Mouse (Mus musculus): ENCODE results near the gene Cyp2d9. TPM values are rescaled to one million over a fixed set of nuclear protein-coding genes. Genes with fewer than 3 reads are reported as not detected.

Cyp2d9 gene
- not detected for polyA plus RNA-seq (2015; fragmentation: Illumina TruSeq; extraction: RNeasy Lipid Tissue Mini Kit (QIAGEN cat#74804); ENCODE audit: insufficient read depth, low replicate concordance)

DNA sequence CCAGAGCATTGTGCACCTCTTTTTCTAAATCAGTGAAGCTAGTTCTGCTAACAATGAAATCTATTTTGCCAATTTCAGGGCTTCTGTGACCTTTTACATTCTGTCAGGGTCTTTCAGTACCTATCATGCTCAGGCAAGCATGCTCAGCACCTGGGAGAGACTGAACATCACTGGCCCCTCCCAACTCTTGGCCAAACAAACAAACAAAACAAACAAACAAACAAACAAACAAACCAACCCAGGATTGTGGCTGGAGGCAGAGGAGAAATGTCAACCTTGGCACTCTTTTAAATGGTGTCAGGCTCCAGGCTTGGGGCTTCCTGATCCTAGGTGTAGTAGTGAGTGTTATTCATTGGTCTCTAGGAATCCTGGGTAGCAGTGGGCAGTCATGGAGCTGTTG lies at the start of gene Cyp2d9:
TSS of gene Cyp2d9 (plus strand) at position 301 of the 400 bp plus-strand sequence.

DNA sequence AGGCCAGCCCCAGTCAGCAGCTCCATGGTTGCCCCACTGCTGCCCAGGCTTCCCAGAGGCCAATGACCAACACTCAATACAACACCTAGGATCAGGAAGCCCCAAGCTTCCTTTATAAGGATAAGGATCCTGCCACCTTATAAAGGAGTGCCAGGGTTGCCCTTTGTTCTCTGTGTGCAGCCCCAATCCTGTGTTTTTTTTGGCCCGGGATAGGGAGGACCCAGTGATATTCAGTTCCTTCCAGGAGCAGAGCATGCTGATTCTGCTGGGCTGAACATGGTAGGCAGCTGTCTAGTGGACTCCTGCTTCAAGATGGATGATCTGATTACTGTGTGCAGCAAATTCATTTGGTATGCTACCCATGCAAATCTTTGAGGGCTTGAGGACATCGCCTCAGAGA lies 39.3 kb upstream of the Cyp2d9 start, which contains the start of gene Cyp2d11:
TSS of gene Cyp2d11 (minus strand) at position 101 of the 400 bp plus-strand sequence.

DNA sequence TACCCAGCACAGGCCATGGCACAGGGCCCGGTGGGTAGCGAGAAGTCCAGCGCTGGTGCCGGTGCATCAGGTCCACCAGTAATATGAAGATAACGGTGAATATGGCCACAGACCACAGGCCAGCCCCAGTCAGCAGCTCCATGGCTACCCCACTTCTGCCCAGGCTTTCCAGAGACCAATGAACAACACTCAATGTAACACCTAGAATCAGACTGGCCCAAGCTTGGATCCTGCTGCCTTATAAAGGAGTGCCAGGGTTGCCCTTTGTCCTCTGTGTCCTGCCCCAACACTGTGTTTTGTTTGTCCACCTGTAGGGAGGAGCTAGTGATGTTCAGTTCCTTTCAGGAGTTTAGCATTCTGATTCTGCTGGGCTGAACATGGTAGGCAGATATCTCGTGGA lies 26.3 kb upstream of the Cyp2d9 start, which contains the start of gene Cyp2d10:
TSS of gene Cyp2d10 (minus strand) at position 215 of the 400 bp plus-strand sequence.

Other genes starting within 250 kb of the Cyp2d9 start
- gene Shisa8, start 220.6 kb upstream of the Cyp2d9 start, polyA plus RNA-seq (2015; fragmentation: Illumina TruSeq; extraction: RNeasy Lipid Tissue Mini Kit (QIAGEN cat#74804); ENCODE audit: insufficient read depth, low replicate concordance): 0.11 TPM
- gene Tnfrsf13c, start 209.1 kb upstream of the Cyp2d9 start, polyA plus RNA-seq (2015; fragmentation: Illumina TruSeq; extraction: RNeasy Lipid Tissue Mini Kit (QIAGEN cat#74804); ENCODE audit: insufficient read depth, low replicate concordance): 108 TPM
- gene Cenpm, start 188.7 kb upstream of the Cyp2d9 start, polyA plus RNA-seq (2015; fragmentation: Illumina TruSeq; extraction: RNeasy Lipid Tissue Mini Kit (QIAGEN cat#74804); ENCODE audit: insufficient read depth, low replicate concordance): 4.6 TPM
- not detected for gene 1500009C09Rik, start 181.0 kb upstream of the Cyp2d9 start, polyA plus RNA-seq (2015; fragmentation: Illumina TruSeq; extraction: RNeasy Lipid Tissue Mini Kit (QIAGEN cat#74804); ENCODE audit: insufficient read depth, low replicate concordance)
- 3.2 TPM for gene Sept3, start 158.5 kb upstream of the Cyp2d9 start, polyA plus RNA-seq (2015; fragmentation: Illumina TruSeq; extraction: RNeasy Lipid Tissue Mini Kit (QIAGEN cat#74804); ENCODE audit: insufficient read depth, low replicate concordance)
- gene Wbp2nl, start 134.5 kb upstream of the Cyp2d9 start, polyA plus RNA-seq (2015; fragmentation: Illumina TruSeq; extraction: RNeasy Lipid Tissue Mini Kit (QIAGEN cat#74804); ENCODE audit: insufficient read depth, low replicate concordance): not detected
- 51.6 TPM for gene Naga, start 94.5 kb upstream of the Cyp2d9 start, polyA plus RNA-seq (2015; fragmentation: Illumina TruSeq; extraction: RNeasy Lipid Tissue Mini Kit (QIAGEN cat#74804); ENCODE audit: insufficient read depth, low replicate concordance)
- gene Pheta2, start 94.5 kb upstream of the Cyp2d9 start, polyA plus RNA-seq (2015; fragmentation: Illumina TruSeq; extraction: RNeasy Lipid Tissue Mini Kit (QIAGEN cat#74804); ENCODE audit: insufficient read depth, low replicate concordance): 4.0 TPM
- 64.5 TPM for gene Smdt1, start 94.5 kb upstream of the Cyp2d9 start, polyA plus RNA-seq (2015; fragmentation: Illumina TruSeq; extraction: RNeasy Lipid Tissue Mini Kit (QIAGEN cat#74804); ENCODE audit: insufficient read depth, low replicate concordance)
- gene Ndufa6, start 79.1 kb upstream of the Cyp2d9 start, polyA plus RNA-seq (2015; fragmentation: Illumina TruSeq; extraction: RNeasy Lipid Tissue Mini Kit (QIAGEN cat#74804); ENCODE audit: insufficient read depth, low replicate concordance): 263 TPM
- gene Cyp2d22, start 53.2 kb upstream of the Cyp2d9 start, polyA plus RNA-seq (2015; fragmentation: Illumina TruSeq; extraction: RNeasy Lipid Tissue Mini Kit (QIAGEN cat#74804); ENCODE audit: insufficient read depth, low replicate concordance): 10.1 TPM
- gene Cyp2d11, start 39.4 kb upstream of the Cyp2d9 start, polyA plus RNA-seq (2015; fragmentation: Illumina TruSeq; extraction: RNeasy Lipid Tissue Mini Kit (QIAGEN cat#74804); ENCODE audit: insufficient read depth, low replicate concordance): not detected
- gene Cyp2d10, start 26.2 kb upstream of the Cyp2d9 start, polyA plus RNA-seq (2015; fragmentation: Illumina TruSeq; extraction: RNeasy Lipid Tissue Mini Kit (QIAGEN cat#74804); ENCODE audit: insufficient read depth, low replicate concordance): not detected
- not detected for gene Cyp2d12, start 121.6 kb downstream of the Cyp2d9 start, polyA plus RNA-seq (2015; fragmentation: Illumina TruSeq; extraction: RNeasy Lipid Tissue Mini Kit (QIAGEN cat#74804); ENCODE audit: insufficient read depth, low replicate concordance)
- not detected for gene Cyp2d34, start 187.5 kb downstream of the Cyp2d9 start, polyA plus RNA-seq (2015; fragmentation: Illumina TruSeq; extraction: RNeasy Lipid Tissue Mini Kit (QIAGEN cat#74804); ENCODE audit: insufficient read depth, low replicate concordance)

Data from spleen, adult 10 weeks (tissue).